Mouse (Mus musculus) forebrain, embryonic 12.5 days (tissue): ENCODE data around the gene Fmnl2. TPM values are rescaled to one million over a fixed set of nuclear protein-coding genes. Genes with fewer than 3 reads are reported as not detected.

Experiments
- ATAC-seq: fragments of 200-750 bp; cut with Nextera tagmentation; 2 replicates; pipeline ENCODE4 v1.8.0; 2017; ENCODE audit warnings: moderate TSS enrichment; ENCODE audit not compliant: low FRiP score
- H3K27ac ChIP-seq: fragments of 300-500 bp; sonication (generic); 2 replicates; pipeline ENCODE4 v1.5.1; 2016; ENCODE audit warnings: mild to moderate bottlenecking
- H3K27me3 ChIP-seq: fragments of 300-500 bp; sonication (generic); 2 replicates; pipeline ENCODE4 v1.6.1; 2016; ENCODE audit warnings: mild to moderate bottlenecking
- H3K36me3 ChIP-seq: fragments of 300-500 bp; sonication (generic); replicated peaks from 2 replicates; pipeline ENCODE4 v1.6.1; 2016; ENCODE audit warnings: mild to moderate bottlenecking
- H3K4me1 ChIP-seq: fragments of 300-500 bp; sonication (generic); 2 replicates; pipeline ENCODE4 v1.6.1; 2016
- H3K4me2 ChIP-seq: fragments of 300-500 bp; sonication (generic); 2 replicates; pipeline ENCODE4 v1.6.1; 2016; ENCODE audit warnings: mild to moderate bottlenecking, moderate library complexity
- H3K4me3 ChIP-seq: fragments of 300-500 bp; sonication (generic); replicated peaks from 2 replicates; pipeline ENCODE4 v1.5.1; 2016; ENCODE audit warnings: mild to moderate bottlenecking
- H3K9ac ChIP-seq: fragments of 300-500 bp; sonication (generic); 2 replicates; pipeline ENCODE4 v1.6.1; 2016; ENCODE audit warnings: mild to moderate bottlenecking
- H3K9me3 ChIP-seq: fragments of 300-500 bp; sonication (generic); 2 replicates; pipeline ENCODE4 v1.6.1; 2016
- WGBS: fragments of 180-500 bp; shearing (Covaris S2); methylation state at CpG from one replicate; pipeline ENCODE4 v1.1.7; 2016; 5-methylcytosine and 5-hydroxymethylcytosine counted together
- polyA plus RNA-seq: library from polyadenylated mRNA; unstranded; fragments of >200 nt; fragmentation: Nextera tagmentation; extraction: Ambion mirVana; gene quantifications from 2 replicates; pipeline ENCODE4 v1.2.1, GENCODE M21; 2016

The Fmnl2 gene
- polyA plus RNA-seq, 1 experiment from 2014 or later = 13.9 TPM

- H3K4me2 ChIP-seq = no peak overlapping the region
- no peak overlapping the region for H3K27ac ChIP-seq
- no peaks in the 10 kb centered on the region for H3K9me3 ChIP-seq
- no peak overlapping the region for H3K9ac ChIP-seq
- no peaks in the 10 kb centered on the region for H3K27me3 ChIP-seq
- H3K36me3 ChIP-seq = no peaks in the 10 kb centered on the region
- 83% methylated on average over 5 of the region's 5 CpGs for WGBS
- peaks cover 28% of the 10 kb centered on the region for H3K4me1 ChIP-seq
- no peak for ATAC-seq
- no peak overlapping the region for H3K4me3 ChIP-seq
Measured at GRCm38 (mm10) chr2:52966227-52966626, 108.6 kb downstream of the Fmnl2 start.

- Histone ChIP-seq H3K4me2 (no peak overlapping the region), H3K9ac (no peak overlapping the region), H3K27me3 (no peaks in the 10 kb centered on the region), H3K4me3 (no peak overlapping the region), H3K4me1 (peaks cover 26% of the 10 kb centered on the region), H3K27ac (no peak overlapping the region), H3K36me3 (no peaks in the 10 kb centered on the region), H3K9me3 (no peaks in the 10 kb centered on the region)
- WGBS = 88% methylated on average over 12 of the region's 12 CpGs
- no peak for ATAC-seq
Measured at GRCm38 (mm10) chr2:52966820-52967460, 109.3 kb downstream of the Fmnl2 start.

GRCm38 (mm10) chr2:52967461-52967823 is 109.8 kb downstream of the Fmnl2 start:
- H3K9me3 ChIP-seq = no peaks in the 10 kb centered on the region
- peaks cover 25% of the 10 kb centered on the region for H3K4me1 ChIP-seq
- no peak overlapping the region for H3K9ac ChIP-seq
- WGBS = 94% methylated on average over 5 of the region's 5 CpGs
- no peak overlapping the region for H3K4me2 ChIP-seq
- H3K27ac ChIP-seq = no peak overlapping the region
- H3K4me3 ChIP-seq = no peak overlapping the region
- ATAC-seq = no peak
- H3K36me3 ChIP-seq = no peaks in the 10 kb centered on the region
- H3K27me3 ChIP-seq = no peaks in the 10 kb centered on the region

- no peaks in the 10 kb centered on the region for H3K36me3 ChIP-seq
- peaks cover 18% of the 10 kb centered on the region for H3K4me1 ChIP-seq
- WGBS = 84% methylated on average over 2 of the region's 2 CpGs
- no peak overlapping the region for H3K27ac ChIP-seq
- H3K9me3 ChIP-seq = no peaks in the 10 kb centered on the region
- no peak overlapping the region for H3K4me2 ChIP-seq
- no peak overlapping the region for H3K4me3 ChIP-seq
- H3K9ac ChIP-seq = no peak overlapping the region
- H3K27me3 ChIP-seq = no peaks in the 10 kb centered on the region
- ATAC-seq = no peak
Measured at GRCm38 (mm10) chr2:52968884-52969283, 111.2 kb downstream of the Fmnl2 start.

- no peak overlapping the region for H3K27ac ChIP-seq
- ATAC-seq = no peak
- no peaks in the 10 kb centered on the region for H3K9me3 ChIP-seq
- no peak overlapping the region for H3K4me2 ChIP-seq
- no peaks in the 10 kb centered on the region for H3K27me3 ChIP-seq
- H3K4me1 ChIP-seq = peaks cover 1% of the 10 kb centered on the region; the same call in 1 of the 2 replicates
- H3K4me3 ChIP-seq = no peak overlapping the region
- H3K9ac ChIP-seq = no peak overlapping the region
- 85% methylated on average over 6 of the region's 6 CpGs for WGBS
- H3K36me3 ChIP-seq = no peaks in the 10 kb centered on the region
Measured at GRCm38 (mm10) chr2:52974056-52974455, 116.4 kb downstream of the Fmnl2 start.

GRCm38 (mm10) chr2:52974776-52975175 is 117.1 kb downstream of the Fmnl2 start:
- no peak overlapping the region for H3K27ac ChIP-seq
- H3K4me2 ChIP-seq = no peak overlapping the region
- ATAC-seq = no peak
- 77% methylated on average over 1 of the region's 1 CpGs for WGBS
- H3K4me3 ChIP-seq = no peak overlapping the region
- peaks cover 8% of the 10 kb centered on the region for H3K4me1 ChIP-seq
- no peak overlapping the region for H3K9ac ChIP-seq
- H3K27me3 ChIP-seq = no peaks in the 10 kb centered on the region
- no peaks in the 10 kb centered on the region for H3K9me3 ChIP-seq
- no peaks in the 10 kb centered on the region for H3K36me3 ChIP-seq

GRCm38 (mm10) chr2:52977921-52978675 is 120.4 kb downstream of the Fmnl2 start:
- no peaks in the 10 kb centered on the region for H3K36me3 ChIP-seq
- ATAC-seq = no peak
- H3K4me3 ChIP-seq = no peak overlapping the region
- WGBS = 77% methylated on average over 6 of the region's 6 CpGs
- H3K27me3 ChIP-seq = no peaks in the 10 kb centered on the region
- H3K9ac ChIP-seq = no peak overlapping the region
- peaks cover 13% of the 10 kb centered on the region for H3K4me1 ChIP-seq
- H3K9me3 ChIP-seq = no peaks in the 10 kb centered on the region
- no peak overlapping the region for H3K4me2 ChIP-seq
- H3K27ac ChIP-seq = no peak overlapping the region

GRCm38 (mm10) chr2:52978796-52979195 is 121.1 kb downstream of the Fmnl2 start:
- Histone ChIP-seq H3K27ac (no peak overlapping the region), H3K36me3 (no peaks in the 10 kb centered on the region), H3K4me2 (no peak overlapping the region), H3K4me3 (no peak overlapping the region), H3K9ac (no peak overlapping the region), H3K27me3 (no peaks in the 10 kb centered on the region), H3K4me1 (peaks cover 13% of the 10 kb centered on the region), H3K9me3 (no peaks in the 10 kb centered on the region)
- no peak for ATAC-seq
- WGBS = 97% methylated on average over 2 of the region's 2 CpGs

GRCm38 (mm10) chr2:52979280-52979763 is 121.7 kb downstream of the Fmnl2 start:
- no peaks in the 10 kb centered on the region for H3K27me3 ChIP-seq
- no peak overlapping the region for H3K27ac ChIP-seq
- H3K4me1 ChIP-seq = peaks cover 13% of the 10 kb centered on the region
- no peak overlapping the region for H3K4me3 ChIP-seq
- no peaks in the 10 kb centered on the region for H3K9me3 ChIP-seq
- no peaks in the 10 kb centered on the region for H3K36me3 ChIP-seq
- no peak for ATAC-seq
- 54% methylated on average over 4 of the region's 4 CpGs for WGBS
- H3K4me2 ChIP-seq = no peak overlapping the region
- H3K9ac ChIP-seq = no peak overlapping the region

GRCm38 (mm10) chr2:52981126-52981525 is 123.5 kb downstream of the Fmnl2 start:
- Histone ChIP-seq H3K4me2 (no peak overlapping the region), H3K9ac (no peak overlapping the region), H3K27me3 (no peaks in the 10 kb centered on the region), H3K27ac (no peak overlapping the region), H3K36me3 (no peaks in the 10 kb centered on the region), H3K4me1 (peaks cover 26% of the 10 kb centered on the region), H3K9me3 (no peaks in the 10 kb centered on the region), H3K4me3 (no peak overlapping the region)
- WGBS = 84% methylated on average over 7 of the region's 7 CpGs
- no peak for ATAC-seq

- H3K36me3 ChIP-seq = no peaks in the 10 kb centered on the region
- no peak overlapping the region for H3K9ac ChIP-seq
- 89% methylated on average over 8 of the region's 8 CpGs for WGBS
- no peaks in the 10 kb centered on the region for H3K9me3 ChIP-seq
- no peak overlapping the region for H3K4me2 ChIP-seq
- H3K27ac ChIP-seq = no peak overlapping the region
- no peaks in the 10 kb centered on the region for H3K27me3 ChIP-seq
- no peak for ATAC-seq
- H3K4me3 ChIP-seq = no peak overlapping the region
- H3K4me1 ChIP-seq = peaks cover 26% of the 10 kb centered on the region
Measured at GRCm38 (mm10) chr2:52981595-52981994, 123.9 kb downstream of the Fmnl2 start.

GRCm38 (mm10) chr2:52982502-52982901 is 124.8 kb downstream of the Fmnl2 start:
- WGBS = 85% methylated on average over 3 of the region's 3 CpGs
- Histone ChIP-seq H3K36me3 (no peaks in the 10 kb centered on the region), H3K4me1 (peaks cover 29% of the 10 kb centered on the region), H3K9ac (no peak overlapping the region), H3K27me3 (no peaks in the 10 kb centered on the region), H3K4me3 (no peak overlapping the region), H3K4me2 (no peak overlapping the region), H3K9me3 (no peaks in the 10 kb centered on the region), H3K27ac (no peak overlapping the region)
- no peak for ATAC-seq

GRCm38 (mm10) chr2:52984556-52984955 is 126.9 kb downstream of the Fmnl2 start:
- no peak overlapping the region for H3K4me3 ChIP-seq
- H3K4me2 ChIP-seq = no peak overlapping the region
- no peak overlapping the region for H3K9ac ChIP-seq
- H3K4me1 ChIP-seq = peaks cover 31% of the 10 kb centered on the region
- 92% methylated on average over 1 of the region's 1 CpGs for WGBS
- no peak for ATAC-seq
- no peaks in the 10 kb centered on the region for H3K27me3 ChIP-seq
- H3K36me3 ChIP-seq = no peaks in the 10 kb centered on the region
- H3K27ac ChIP-seq = no peak overlapping the region
- no peaks in the 10 kb centered on the region for H3K9me3 ChIP-seq
